Mouse (Mus musculus) midbrain, embryonic 16.5 days (tissue): ENCODE measurements at regions not wholly inside any gene's neighbourhood (a gene's known extent, or its start where the extent isn't known, plus 50 kb on each side); places are given as distances from the start of the nearest gene placed in this dataset.

ENCODE experiments used
- ATAC-seq: fragments of 200-750 bp; cut with Nextera tagmentation; 2 replicates; pipeline ENCODE4 v1.8.0; 2017; ENCODE audit warnings: moderate TSS enrichment
- H3K27ac ChIP-seq: fragments of 300-500 bp; sonication (generic); 2 replicates; pipeline ENCODE4 v1.5.1; 2014; ENCODE audit warnings: mild to moderate bottlenecking, low read length, mixed read lengths
- H3K27me3 ChIP-seq: fragments of 300-500 bp; sonication (generic); 2 replicates; pipeline ENCODE4 v1.6.1; 2014; ENCODE audit warnings: low read depth, low read length, mixed read lengths; ENCODE audit not compliant: control insufficient read depth, insufficient read depth
- H3K36me3 ChIP-seq: fragments of 300-500 bp; sonication (generic); 2 replicates; pipeline ENCODE4 v1.6.1; 2014; ENCODE audit warnings: mild to moderate bottlenecking, low read length, moderate library complexity, mixed read lengths; ENCODE audit not compliant: control insufficient read depth, insufficient read depth
- H3K4me1 ChIP-seq: fragments of 300-500 bp; sonication (generic); 2 replicates; pipeline ENCODE4 v1.6.1; 2014; ENCODE audit warnings: mild to moderate bottlenecking, low read length, mixed read lengths; ENCODE audit not compliant: control insufficient read depth, insufficient read depth
- H3K4me2 ChIP-seq: fragments of 300-500 bp; sonication (generic); 2 replicates; pipeline ENCODE4 v1.6.1; 2014; ENCODE audit warnings: mild to moderate bottlenecking, low read length, mixed read lengths
- H3K4me3 ChIP-seq: fragments of 300-500 bp; sonication (generic); 2 replicates; pipeline ENCODE4 v1.5.1; 2014; ENCODE audit warnings: low read depth, mild to moderate bottlenecking, low read length, moderate library complexity, mixed read lengths
- H3K9ac ChIP-seq: fragments of 300-500 bp; sonication (generic); 2 replicates; pipeline ENCODE4 v1.6.1; 2014; ENCODE audit warnings: low read depth, low read length, mixed read lengths
- H3K9me3 ChIP-seq: fragments of 300-500 bp; sonication (generic); replicated peaks from 2 replicates; pipeline ENCODE4 v1.6.1; 2014; ENCODE audit warnings: mild to moderate bottlenecking, low read length, mixed read lengths; ENCODE audit not compliant: control insufficient read depth, poor library complexity, severe bottlenecking
- WGBS: fragments of 180-500 bp; shearing (Covaris S2); extraction: QIAGEN DNeasy Blood & Tissue Kit; methylation state at CpG from one replicate; pipeline ENCODE4 v1.1.7; 2014; 5-methylcytosine and 5-hydroxymethylcytosine counted together

GRCm38 (mm10) chr12:92783362-92783761, 934.4 kb upstream of the Sel1l start:
- H3K4me1 ChIP-seq: no peaks in the 10 kb centered on the region
- no peaks in the 10 kb centered on the region for H3K27me3 ChIP-seq
- H3K9me3 ChIP-seq: no peaks in the 10 kb centered on the region
- WGBS: 94% methylated on average over 1 of the region's 1 CpGs
- ATAC-seq: no peak
- H3K9ac ChIP-seq: no peak overlapping the region
- no peak overlapping the region for H3K27ac ChIP-seq
- no peak overlapping the region for H3K4me2 ChIP-seq
- no peak overlapping the region for H3K4me3 ChIP-seq
- no peaks in the 10 kb centered on the region for H3K36me3 ChIP-seq

DNA sequence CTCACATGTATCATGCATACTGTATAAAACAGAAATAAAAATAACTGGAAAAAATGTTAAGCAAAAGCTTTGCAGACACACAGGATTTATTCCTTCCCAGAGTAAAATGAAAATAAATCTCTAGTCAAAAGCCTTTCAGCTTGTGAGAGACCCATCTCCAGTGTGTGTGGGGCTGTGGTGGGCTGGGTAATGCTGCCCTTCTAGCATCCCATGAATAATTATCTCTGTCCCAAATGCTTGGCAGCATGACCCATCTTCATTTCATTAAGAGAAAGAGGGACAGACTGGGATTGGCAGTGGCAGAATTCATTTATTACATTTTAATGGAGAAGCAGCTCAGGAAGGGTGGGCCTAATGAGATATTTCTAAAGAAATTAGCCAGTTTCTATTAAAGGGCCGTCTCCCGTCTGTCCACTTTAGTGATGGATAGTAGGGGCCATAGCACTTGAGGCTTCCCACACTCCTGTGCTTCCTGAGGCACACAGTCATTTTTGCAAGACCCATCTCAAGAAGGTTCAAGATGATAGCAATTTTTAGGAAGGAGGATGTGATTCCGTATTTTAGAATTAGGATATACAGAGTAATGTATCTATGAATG, 930.8 kb upstream of the Sel1l start:
- no peaks in the 10 kb centered on the region for H3K4me1 ChIP-seq
- no peak overlapping the region for H3K4me2 ChIP-seq
- H3K27ac ChIP-seq: no peak overlapping the region
- no peaks in the 10 kb centered on the region for H3K9me3 ChIP-seq
- 79% methylated on average over 3 of the region's 3 CpGs for WGBS
- no peak overlapping the region for H3K9ac ChIP-seq
- no peaks in the 10 kb centered on the region for H3K36me3 ChIP-seq
- H3K27me3 ChIP-seq: no peaks in the 10 kb centered on the region
- no peak overlapping the region for H3K4me3 ChIP-seq
- no peak for ATAC-seq

GRCm38 (mm10) chr12:92775668-92776067, 926.7 kb upstream of the Sel1l start:
- H3K4me3 ChIP-seq: no peak overlapping the region
- H3K27me3 ChIP-seq: no peaks in the 10 kb centered on the region
- no peak overlapping the region for H3K4me2 ChIP-seq
- 60% methylated on average over 5 of the region's 5 CpGs for WGBS
- H3K9ac ChIP-seq: no peak overlapping the region
- H3K27ac ChIP-seq: no peak overlapping the region
- no peak for ATAC-seq
- no peaks in the 10 kb centered on the region for H3K4me1 ChIP-seq
- no peaks in the 10 kb centered on the region for H3K9me3 ChIP-seq
- no peaks in the 10 kb centered on the region for H3K36me3 ChIP-seq

DNA sequence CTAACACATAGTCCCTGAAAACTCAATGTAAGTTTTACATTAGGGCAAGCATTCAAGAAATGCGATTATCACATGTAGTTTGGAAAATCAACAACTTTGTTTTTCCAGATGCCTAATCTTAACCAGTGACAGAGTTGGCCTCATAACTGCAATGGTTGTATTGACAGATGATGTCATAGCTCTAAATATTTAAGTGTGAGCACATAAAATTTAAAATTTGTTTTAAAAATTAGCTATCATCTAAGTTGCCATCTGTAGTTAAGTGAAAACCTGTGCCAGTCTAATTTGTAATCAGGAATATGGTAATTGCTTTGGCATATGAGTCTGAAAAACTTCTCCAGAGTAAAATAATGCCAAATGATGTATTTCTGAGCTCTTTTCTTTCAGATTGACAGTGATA, 899.6 kb upstream of the Sel1l start:
- Histone ChIP-seq H3K4me2 (no peak overlapping the region), H3K27ac (no peak overlapping the region), H3K4me1 (no peaks in the 10 kb centered on the region), H3K36me3 (no peaks in the 10 kb centered on the region), H3K4me3 (no peak overlapping the region), H3K9me3 (no peaks in the 10 kb centered on the region), H3K27me3 (no peaks in the 10 kb centered on the region), H3K9ac (no peak overlapping the region)
- WGBS: 95% methylated on average over 1 of the region's 1 CpGs
- no peak for ATAC-seq

DNA sequence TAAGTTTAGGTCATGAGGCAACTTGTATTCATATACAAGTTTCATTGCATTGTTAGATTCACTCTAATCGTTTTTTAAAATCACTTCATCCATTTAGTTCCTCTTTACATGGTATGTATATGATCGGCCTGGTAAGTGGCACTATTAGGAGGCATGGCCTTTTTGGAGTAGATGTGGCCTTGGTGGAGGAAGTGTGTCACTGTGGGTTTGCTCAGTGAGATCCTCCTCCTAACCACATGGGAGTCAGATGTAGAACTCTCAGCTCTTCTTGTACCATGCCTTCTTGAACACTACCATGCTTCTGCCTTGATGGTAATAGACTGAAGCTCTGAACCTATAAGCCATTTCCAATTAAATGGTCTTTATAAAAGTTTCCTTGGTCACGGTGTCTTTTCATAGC, 891.9 kb upstream of the Sel1l start:
- no peak for ATAC-seq
- H3K27ac ChIP-seq: no peak overlapping the region
- no peaks in the 10 kb centered on the region for H3K4me1 ChIP-seq
- H3K36me3 ChIP-seq: no peaks in the 10 kb centered on the region
- H3K27me3 ChIP-seq: no peaks in the 10 kb centered on the region
- H3K4me2 ChIP-seq: no peak overlapping the region
- WGBS: 84% methylated on average over 3 of the region's 3 CpGs
- H3K9ac ChIP-seq: no peak overlapping the region
- no peak overlapping the region for H3K4me3 ChIP-seq
- no peaks in the 10 kb centered on the region for H3K9me3 ChIP-seq

- no peak for ATAC-seq
- WGBS: 96% methylated on average over 3 of the region's 3 CpGs
These were observed 890.2 kb upstream of the Sel1l start for GRCm38 (mm10) chr12:92739196-92739595.

DNA sequence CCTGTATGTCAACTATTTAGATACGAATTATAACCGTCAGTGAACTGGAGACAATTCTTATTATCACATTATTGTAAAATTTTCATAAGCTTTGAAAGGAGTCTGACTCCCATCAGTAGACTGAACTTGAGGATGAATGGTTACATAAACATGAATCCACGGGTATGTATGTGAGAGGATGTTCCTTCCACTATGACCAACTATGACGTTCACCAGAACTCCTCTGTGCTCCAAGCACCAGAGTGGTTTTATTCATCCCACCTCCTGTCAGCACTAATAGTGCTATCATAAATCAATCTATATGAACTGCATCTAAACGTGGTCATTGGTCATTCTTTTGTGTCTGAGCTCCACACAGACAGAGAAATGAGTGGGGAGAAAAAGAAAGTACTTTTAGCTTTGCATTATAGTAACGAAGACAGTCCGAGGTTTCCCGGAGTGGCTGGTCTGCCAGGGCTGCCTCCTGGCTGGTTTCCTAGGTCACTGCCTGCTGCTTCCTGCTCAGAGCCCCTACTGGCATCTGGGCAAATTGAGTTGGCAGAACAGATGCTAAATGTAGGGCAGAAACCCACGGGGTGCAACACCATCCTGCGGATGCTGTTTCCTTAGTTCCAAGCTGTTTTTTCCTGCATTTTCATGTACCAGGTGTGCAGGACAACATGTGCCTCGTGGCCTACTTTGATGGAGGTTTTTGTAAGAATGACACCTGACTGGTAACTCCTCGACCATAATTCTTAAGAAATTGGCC, 888.8 kb upstream of the Sel1l start:
- H3K4me3 ChIP-seq: no peak overlapping the region
- no peaks in the 10 kb centered on the region for H3K9me3 ChIP-seq
- H3K4me1 ChIP-seq: no peaks in the 10 kb centered on the region
- no peaks in the 10 kb centered on the region for H3K27me3 ChIP-seq
- no peak overlapping the region for H3K4me2 ChIP-seq
- 72% methylated on average over 12 of the region's 12 CpGs for WGBS
- no peak for ATAC-seq
- H3K9ac ChIP-seq: no peak overlapping the region
- no peaks in the 10 kb centered on the region for H3K36me3 ChIP-seq
- no peak overlapping the region for H3K27ac ChIP-seq

More at GRCm38 (mm10) chr12:92739196-92739595, 890.2 kb upstream of the Sel1l start:
- no peaks in the 10 kb centered on the region for H3K36me3 ChIP-seq
- H3K9me3 ChIP-seq: no peaks in the 10 kb centered on the region
- H3K4me1 ChIP-seq: no peaks in the 10 kb centered on the region
- no peak overlapping the region for H3K9ac ChIP-seq
- H3K27ac ChIP-seq: no peak overlapping the region
- no peak overlapping the region for H3K4me2 ChIP-seq
- H3K27me3 ChIP-seq: no peaks in the 10 kb centered on the region
- no peak overlapping the region for H3K4me3 ChIP-seq

DNA sequence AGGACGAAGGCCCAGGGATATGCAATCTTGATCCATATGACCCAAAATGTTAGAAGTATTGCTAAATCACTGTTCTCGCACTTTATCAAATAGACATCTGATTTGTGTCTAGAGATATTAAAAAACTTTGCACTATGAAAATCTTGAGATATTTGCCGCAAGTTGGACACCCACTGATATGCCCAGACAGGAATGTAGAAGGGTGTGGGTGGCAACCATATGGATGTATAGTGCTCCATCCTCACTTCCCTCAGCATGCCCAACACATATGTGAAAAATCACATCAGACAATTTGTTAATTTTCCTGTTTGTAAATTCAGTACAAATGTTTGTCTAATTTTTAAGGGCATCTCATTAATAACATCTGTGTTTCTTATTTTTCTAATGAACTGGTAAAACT, 874.1 kb upstream of the Sel1l start:
- no peak overlapping the region for H3K4me3 ChIP-seq
- H3K4me2 ChIP-seq: no peak overlapping the region
- ATAC-seq: no peak
- H3K9ac ChIP-seq: no peak overlapping the region
- no peaks in the 10 kb centered on the region for H3K9me3 ChIP-seq
- no peaks in the 10 kb centered on the region for H3K27me3 ChIP-seq
- no peaks in the 10 kb centered on the region for H3K4me1 ChIP-seq
- WGBS: 92% methylated on average over 3 of the region's 3 CpGs
- no peaks in the 10 kb centered on the region for H3K36me3 ChIP-seq
- H3K27ac ChIP-seq: no peak overlapping the region

GRCm38 (mm10) chr12:92713415-92713814, 864.5 kb upstream of the Sel1l start:
- no peaks in the 10 kb centered on the region for H3K27me3 ChIP-seq
- H3K4me1 ChIP-seq: no peaks in the 10 kb centered on the region
- H3K9ac ChIP-seq: no peak overlapping the region
- no peaks in the 10 kb centered on the region for H3K36me3 ChIP-seq
- H3K4me3 ChIP-seq: no peak overlapping the region
- no peaks in the 10 kb centered on the region for H3K9me3 ChIP-seq
- 95% methylated on average over 16 of the region's 16 CpGs for WGBS
- no peak overlapping the region for H3K4me2 ChIP-seq
- no peak for ATAC-seq
- H3K27ac ChIP-seq: no peak overlapping the region
